Mouse (Mus musculus) neural tube, embryonic 13.5 days (tissue): ENCODE measurements around the gene Kcnh1. TPM values are rescaled to one million over a fixed set of nuclear protein-coding genes. Genes with fewer than 3 reads are reported as not detected.

Experiments used
- ATAC-seq: fragments of 200-750 bp; cut with Nextera tagmentation; 2 replicates; pipeline ENCODE4 v1.8.0; 2017; ENCODE audit warnings: low read depth, mild to moderate bottlenecking, moderate TSS enrichment, moderate library complexity
- H3K27ac ChIP-seq: fragments of 300-500 bp; sonication (generic); replicated peaks from 2 replicates; pipeline ENCODE4 v1.5.1; 2015; ENCODE audit warnings: moderate library complexity, mild to moderate bottlenecking, inconsistent platforms
- H3K27me3 ChIP-seq: fragments of 300-500 bp; sonication (generic); 2 replicates; pipeline ENCODE4 v1.6.1; 2015; ENCODE audit warnings: mild to moderate bottlenecking, inconsistent platforms
- H3K36me3 ChIP-seq: fragments of 300-500 bp; sonication (generic); 2 replicates; pipeline ENCODE4 v1.6.1; 2015; ENCODE audit warnings: mild to moderate bottlenecking, inconsistent platforms
- H3K4me1 ChIP-seq: fragments of 300-500 bp; sonication (generic); replicated peaks from 2 replicates; pipeline ENCODE4 v1.6.1; 2015; ENCODE audit warnings: inconsistent platforms
- H3K4me2 ChIP-seq: fragments of 300-500 bp; sonication (generic); 2 replicates; pipeline ENCODE4 v1.6.1; 2015; ENCODE audit warnings: inconsistent platforms, mild to moderate bottlenecking, moderate library complexity
- H3K4me3 ChIP-seq: fragments of 300-500 bp; sonication (generic); 2 replicates; pipeline ENCODE4 v1.5.1; 2015; ENCODE audit warnings: mild to moderate bottlenecking, inconsistent platforms
- H3K9ac ChIP-seq: fragments of 300-500 bp; sonication (generic); 2 replicates; pipeline ENCODE4 v1.6.1; 2015; ENCODE audit warnings: moderate library complexity, mild to moderate bottlenecking, inconsistent platforms
- H3K9me3 ChIP-seq: fragments of 300-500 bp; sonication (generic); 2 replicates; pipeline ENCODE4 v1.6.1; 2016; ENCODE audit warnings: inconsistent platforms
- WGBS: fragments of 180-500 bp; shearing (Covaris S2); methylation state at CpG from one replicate; pipeline ENCODE4 v1.1.7; 2015; 5-methylcytosine and 5-hydroxymethylcytosine counted together
- polyA plus RNA-seq: library from polyadenylated mRNA; unstranded; fragments of >200 nt; fragmentation: Nextera tagmentation; extraction: Ambion mirVana; gene quantifications from 2 replicates; pipeline ENCODE4 v1.2.1, GENCODE M21; 2015

Gene Kcnh1
- polyA plus RNA-seq, 1 experiment from 2014 or later: 3.9 TPM

DNA sequence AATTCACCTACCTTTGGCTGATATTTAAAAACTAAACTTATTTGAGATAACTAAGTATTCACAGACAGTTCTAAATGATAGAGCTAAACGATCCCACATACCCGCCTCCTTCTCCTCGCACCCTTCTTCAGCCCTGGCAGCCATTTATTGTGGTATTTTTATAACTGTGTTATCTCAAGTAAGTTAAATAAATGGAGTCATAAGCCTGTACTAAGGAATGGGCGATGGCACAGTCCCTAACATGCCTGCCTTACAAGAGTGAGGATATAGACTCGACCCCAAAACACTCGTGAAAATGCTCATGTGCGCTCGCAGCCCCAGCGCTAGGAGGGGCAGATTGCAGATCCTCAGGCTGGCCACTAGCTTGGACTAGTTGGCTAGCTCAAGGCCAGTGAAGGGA, 79.3 kb downstream of the Kcnh1 start:
- no peak overlapping the region for H3K9ac ChIP-seq
- H3K9me3 ChIP-seq: no peaks in the 10 kb centered on the region
- H3K27ac ChIP-seq: no peak overlapping the region
- H3K4me2 ChIP-seq: no peak overlapping the region
- H3K4me1 ChIP-seq: no peaks in the 10 kb centered on the region
- H3K27me3 ChIP-seq: no peaks in the 10 kb centered on the region
- ATAC-seq: no peak
- H3K36me3 ChIP-seq: no peaks in the 10 kb centered on the region
- 88% methylated on average over 9 of the region's 9 CpGs for WGBS
- H3K4me3 ChIP-seq: no peak overlapping the region

DNA sequence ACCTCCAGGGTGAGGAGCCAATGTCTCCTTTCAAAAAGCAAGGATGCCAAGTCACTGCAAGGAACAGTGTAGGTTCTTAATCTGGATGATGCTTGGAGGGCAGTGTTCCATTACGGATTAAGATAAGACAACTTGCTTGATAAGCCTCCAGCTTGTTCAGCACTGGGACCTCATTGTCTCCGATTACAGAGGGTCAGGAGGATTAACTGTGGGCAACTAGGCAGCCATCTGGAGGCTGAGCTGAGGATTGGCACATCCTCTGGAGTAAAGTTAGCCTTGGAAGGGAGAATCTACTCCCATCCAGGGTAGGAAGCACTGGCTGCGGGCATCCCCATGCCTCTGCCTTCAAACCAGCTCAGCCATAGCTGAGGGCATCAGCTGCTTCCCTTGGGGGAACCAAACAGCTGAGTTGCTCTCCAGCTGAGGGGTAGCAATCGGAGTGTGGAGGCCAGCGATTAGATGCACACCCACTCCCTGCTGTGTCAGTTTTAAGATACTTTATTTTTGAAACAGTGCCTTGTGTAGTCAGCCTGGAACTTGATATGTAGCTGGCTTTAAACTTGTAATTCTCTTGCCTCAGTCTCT, 87.3 kb downstream of the Kcnh1 start:
- H3K9ac ChIP-seq: no peak overlapping the region
- H3K4me1 ChIP-seq: 0 out of 2 replicates have a peak, but pooled peaks cover 3% of the 10 kb centered on the region
- ATAC-seq: no peak
- no peaks in the 10 kb centered on the region for H3K9me3 ChIP-seq
- no peak overlapping the region for H3K27ac ChIP-seq
- WGBS: 67% methylated on average over 5 of the region's 5 CpGs
- no peaks in the 10 kb centered on the region for H3K36me3 ChIP-seq
- H3K4me3 ChIP-seq: no peak overlapping the region
- H3K4me2 ChIP-seq: no peak overlapping the region
- no peaks in the 10 kb centered on the region for H3K27me3 ChIP-seq

DNA sequence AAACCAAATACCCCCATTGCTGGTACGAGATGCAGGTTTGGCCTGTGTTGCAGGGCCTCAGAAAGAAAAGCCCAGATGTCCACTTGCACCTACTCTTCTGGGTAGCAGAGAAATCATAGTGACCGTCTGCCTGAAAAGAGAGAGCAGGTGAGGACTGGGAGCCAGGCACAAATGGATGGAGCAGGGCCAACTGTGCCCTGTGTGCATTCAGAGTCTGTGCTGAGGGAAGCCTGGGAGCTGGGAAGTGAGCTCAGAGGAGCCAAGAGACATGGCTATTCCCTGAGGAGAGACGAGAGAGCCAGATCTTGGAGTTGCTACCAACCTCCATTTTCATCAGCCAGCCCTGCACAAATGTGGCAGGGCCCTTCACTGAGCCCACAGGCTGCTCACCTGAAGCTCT, 93.8 kb downstream of the Kcnh1 start:
- no peaks in the 10 kb centered on the region for H3K36me3 ChIP-seq
- H3K4me1 ChIP-seq: no peaks in the 10 kb centered on the region
- 79% methylated on average over 3 of the region's 3 CpGs for WGBS
- H3K4me3 ChIP-seq: no peak overlapping the region
- H3K4me2 ChIP-seq: no peak overlapping the region
- no peaks in the 10 kb centered on the region for H3K9me3 ChIP-seq
- ATAC-seq: no peak
- no peak overlapping the region for H3K27ac ChIP-seq
- H3K9ac ChIP-seq: no peak overlapping the region
- H3K27me3 ChIP-seq: no peaks in the 10 kb centered on the region

DNA sequence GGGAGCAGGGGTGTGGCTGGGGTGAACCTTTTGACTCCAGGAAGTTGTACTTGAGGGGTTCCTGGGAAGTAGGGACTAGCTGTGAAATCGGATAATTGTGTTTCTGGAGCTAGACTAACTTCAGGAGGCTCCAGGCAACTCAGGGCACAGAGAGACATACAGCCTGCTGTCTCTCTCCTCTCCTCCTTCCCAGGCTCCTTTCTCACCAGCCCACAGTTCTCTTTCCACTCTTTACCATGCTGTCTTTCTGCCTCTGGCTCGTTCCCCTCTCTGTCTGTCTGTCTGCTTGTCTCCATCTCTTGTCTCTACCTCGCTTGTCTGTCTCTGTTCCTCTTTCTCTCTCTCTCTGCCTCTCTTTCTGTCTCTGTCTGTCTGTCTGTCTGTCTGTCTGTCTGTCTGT, 94.4 kb downstream of the Kcnh1 start:
- H3K9me3 ChIP-seq: no peaks in the 10 kb centered on the region
- H3K36me3 ChIP-seq: no peaks in the 10 kb centered on the region
- ATAC-seq: no peak
- H3K27me3 ChIP-seq: no peaks in the 10 kb centered on the region
- no peak overlapping the region for H3K4me2 ChIP-seq
- WGBS: 82% methylated on average over 3 of the region's 3 CpGs
- H3K27ac ChIP-seq: no peak overlapping the region
- no peak overlapping the region for H3K9ac ChIP-seq
- H3K4me3 ChIP-seq: no peak overlapping the region
- H3K4me1 ChIP-seq: no peaks in the 10 kb centered on the region

DNA sequence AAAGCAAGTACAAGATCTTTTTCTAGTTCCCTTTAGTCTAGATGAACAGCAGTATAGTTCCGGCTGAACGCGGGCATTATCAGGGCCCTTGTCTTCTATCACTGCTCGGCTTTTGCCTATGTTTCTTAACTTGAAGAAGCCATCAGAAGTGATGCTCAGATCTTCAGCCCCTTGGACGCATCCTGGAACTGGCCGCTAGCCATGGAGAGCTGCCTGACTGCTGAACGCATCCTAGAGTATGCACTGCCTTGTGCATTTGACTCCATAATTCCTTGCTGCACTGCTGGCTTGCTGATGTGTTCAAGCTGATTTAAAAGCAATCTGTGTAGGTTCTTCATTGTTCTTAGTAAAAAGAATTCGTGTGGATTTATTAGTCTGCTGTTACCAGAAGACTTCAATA, 97.9 kb downstream of the Kcnh1 start:
- Histone ChIP-seq H3K36me3 (no peaks in the 10 kb centered on the region), H3K9me3 (no peaks in the 10 kb centered on the region), H3K27me3 (no peaks in the 10 kb centered on the region), H3K27ac (0 out of 2 replicates have a peak overlapping the region, but pooled peaks have one; percentile 23), H3K4me3 (no peak overlapping the region), H3K4me2 (no peak overlapping the region), H3K4me1 (no peaks in the 10 kb centered on the region), H3K9ac (no peak overlapping the region)
- 84% methylated on average over 8 of the region's 8 CpGs for WGBS
- ATAC-seq: no peak

DNA sequence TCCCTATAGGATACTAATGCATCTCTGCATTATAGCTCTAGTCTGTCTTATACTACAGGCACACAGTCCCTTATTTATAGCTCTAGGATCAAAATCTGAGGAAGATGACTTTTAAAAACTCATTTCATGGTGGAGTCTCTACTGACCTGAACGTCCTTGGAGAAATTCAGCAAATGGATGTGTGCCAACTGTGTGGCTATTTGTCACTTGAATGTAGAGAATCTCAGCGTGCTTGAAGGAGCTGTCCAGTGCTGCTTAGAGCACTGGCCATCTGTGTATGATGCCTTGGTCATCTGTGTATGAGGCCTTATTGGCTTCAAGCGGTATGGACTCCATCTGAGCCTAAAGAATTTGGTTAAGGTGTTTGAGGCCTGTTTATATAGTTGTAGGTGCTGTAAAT, 100.7 kb downstream of the Kcnh1 start:
- Histone ChIP-seq H3K27me3 (no peaks in the 10 kb centered on the region), H3K4me2 (no peak overlapping the region), H3K36me3 (no peaks in the 10 kb centered on the region), H3K9me3 (no peaks in the 10 kb centered on the region), H3K4me3 (no peak overlapping the region), H3K27ac (peak overlapping the region; percentile 50; the same call in 1 of the 2 replicates), H3K4me1 (no peaks in the 10 kb centered on the region), H3K9ac (no peak overlapping the region)
- 54% methylated on average over 3 of the region's 3 CpGs for WGBS
- no peak for ATAC-seq

DNA sequence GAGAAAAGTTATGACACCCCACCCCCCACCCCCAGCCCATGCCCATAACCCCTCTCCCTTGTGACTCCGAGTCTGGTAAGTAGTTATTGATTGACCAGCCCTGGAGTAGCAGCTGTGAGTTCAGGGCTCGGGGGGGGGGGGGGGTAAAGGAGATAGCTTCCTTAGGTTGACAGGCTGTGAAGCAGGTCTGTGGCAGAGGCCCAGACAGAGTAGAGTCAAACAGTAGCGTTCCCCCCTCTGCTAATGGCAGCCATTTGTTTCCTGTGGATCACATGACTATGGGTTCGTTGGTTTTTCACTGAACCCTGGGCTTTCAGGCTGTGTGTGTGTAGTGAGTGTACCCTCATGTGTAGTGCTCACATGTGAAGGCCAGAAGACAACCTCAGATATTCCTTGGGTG, 102.8 kb downstream of the Kcnh1 start:
- Histone ChIP-seq H3K9me3 (no peaks in the 10 kb centered on the region), H3K9ac (no peak overlapping the region), H3K4me1 (no peaks in the 10 kb centered on the region), H3K4me3 (no peak overlapping the region), H3K27me3 (no peaks in the 10 kb centered on the region), H3K36me3 (no peaks in the 10 kb centered on the region), H3K27ac (no peak overlapping the region), H3K4me2 (no peak overlapping the region)
- 60% methylated on average over 4 of the region's 4 CpGs for WGBS
- peak; percentile 47; the same call in 1 of the 2 replicates for ATAC-seq

DNA sequence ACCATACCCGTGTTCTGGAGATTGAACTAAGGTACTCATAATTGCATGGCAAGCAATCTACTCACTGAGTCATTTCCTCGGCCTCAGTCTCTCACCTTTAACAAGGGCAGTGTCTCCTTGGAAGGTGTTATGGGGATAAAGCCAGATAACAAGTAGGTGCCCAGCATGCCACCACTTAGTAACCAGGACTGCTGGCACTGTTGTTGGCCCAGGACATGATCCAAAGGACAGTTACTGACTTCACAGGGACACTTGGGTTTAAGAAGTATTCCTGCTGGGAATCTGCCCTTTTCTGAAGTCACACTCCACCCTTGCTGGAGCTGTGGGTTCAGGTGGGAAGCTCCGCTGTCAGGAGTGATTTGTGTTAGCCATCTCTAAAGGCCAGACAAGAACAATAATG, 103.3 kb downstream of the Kcnh1 start:
- H3K9ac ChIP-seq: no peak overlapping the region
- no peaks in the 10 kb centered on the region for H3K9me3 ChIP-seq
- no peaks in the 10 kb centered on the region for H3K27me3 ChIP-seq
- no peak overlapping the region for H3K4me2 ChIP-seq
- no peak overlapping the region; the same call in 1 of the 2 replicates for H3K27ac ChIP-seq
- H3K36me3 ChIP-seq: no peaks in the 10 kb centered on the region
- H3K4me1 ChIP-seq: no peaks in the 10 kb centered on the region
- ATAC-seq: no peak
- whole genome bisulfite sequencing: 89% methylated on average over 3 of the region's 3 CpGs
- no peak overlapping the region for H3K4me3 ChIP-seq

DNA sequence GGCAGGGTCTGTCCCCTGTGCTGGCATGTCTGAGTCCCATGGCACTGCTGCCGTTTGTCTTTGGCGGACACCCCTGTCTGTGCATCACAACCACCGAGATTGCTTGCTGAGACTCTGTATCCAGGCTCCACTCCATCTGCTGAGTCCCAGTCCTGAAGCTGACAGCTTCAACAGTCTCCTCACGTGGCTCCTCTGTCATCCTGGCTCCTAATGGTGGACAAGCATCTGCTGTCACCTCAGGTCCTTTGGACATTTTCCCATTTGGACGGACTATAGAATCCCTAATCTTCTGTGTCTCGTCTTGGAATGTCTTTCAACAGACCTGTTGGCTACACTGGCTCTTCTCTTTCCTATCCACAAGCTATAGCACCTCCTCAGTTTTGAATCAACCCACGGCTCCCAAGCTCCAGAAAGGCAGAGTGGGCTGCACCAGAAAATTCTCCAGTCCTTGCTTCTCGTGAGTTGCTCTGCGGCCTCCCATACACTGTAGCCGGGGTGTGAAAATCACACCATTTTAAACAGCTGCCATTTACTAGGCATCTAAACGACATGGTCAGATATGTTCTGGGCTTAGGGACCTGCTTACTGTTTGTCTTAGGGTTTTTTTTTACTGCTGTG, 104.8 kb downstream of the Kcnh1 start:
- no peaks in the 10 kb centered on the region for H3K27me3 ChIP-seq
- ATAC-seq: no peak
- no peak overlapping the region for H3K4me3 ChIP-seq
- WGBS: 80% methylated on average over 11 of the region's 11 CpGs
- H3K4me2 ChIP-seq: no peak overlapping the region
- no peaks in the 10 kb centered on the region for H3K9me3 ChIP-seq
- no peak overlapping the region for H3K9ac ChIP-seq
- no peaks in the 10 kb centered on the region for H3K4me1 ChIP-seq
- H3K36me3 ChIP-seq: no peaks in the 10 kb centered on the region
- no peak overlapping the region for H3K27ac ChIP-seq

DNA sequence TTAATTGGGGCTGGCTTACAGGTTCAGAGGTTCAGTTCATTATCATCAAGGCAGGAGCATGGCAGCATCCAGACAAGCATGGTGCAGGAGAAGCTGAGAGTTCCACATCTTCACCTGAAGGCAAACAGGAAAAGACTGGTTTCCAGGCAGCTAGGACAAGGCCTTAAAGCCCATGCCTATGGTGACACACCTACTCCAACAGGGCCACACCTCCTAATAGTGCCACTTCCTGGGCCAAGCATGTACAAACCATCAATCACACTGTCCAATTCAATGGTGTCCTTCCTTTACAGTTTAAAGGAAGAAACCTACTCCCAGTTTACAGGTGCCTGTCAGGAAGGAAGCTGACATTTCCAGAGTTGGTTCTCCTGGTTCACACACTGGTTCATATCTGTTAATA, 105.3 kb downstream of the Kcnh1 start:
- no peaks in the 10 kb centered on the region for H3K27me3 ChIP-seq
- H3K4me3 ChIP-seq: no peak overlapping the region
- no peak overlapping the region for H3K27ac ChIP-seq
- H3K4me1 ChIP-seq: no peaks in the 10 kb centered on the region
- H3K4me2 ChIP-seq: no peak overlapping the region
- no peak overlapping the region for H3K9ac ChIP-seq
- no peak for ATAC-seq
- H3K9me3 ChIP-seq: no peaks in the 10 kb centered on the region
- H3K36me3 ChIP-seq: no peaks in the 10 kb centered on the region

DNA sequence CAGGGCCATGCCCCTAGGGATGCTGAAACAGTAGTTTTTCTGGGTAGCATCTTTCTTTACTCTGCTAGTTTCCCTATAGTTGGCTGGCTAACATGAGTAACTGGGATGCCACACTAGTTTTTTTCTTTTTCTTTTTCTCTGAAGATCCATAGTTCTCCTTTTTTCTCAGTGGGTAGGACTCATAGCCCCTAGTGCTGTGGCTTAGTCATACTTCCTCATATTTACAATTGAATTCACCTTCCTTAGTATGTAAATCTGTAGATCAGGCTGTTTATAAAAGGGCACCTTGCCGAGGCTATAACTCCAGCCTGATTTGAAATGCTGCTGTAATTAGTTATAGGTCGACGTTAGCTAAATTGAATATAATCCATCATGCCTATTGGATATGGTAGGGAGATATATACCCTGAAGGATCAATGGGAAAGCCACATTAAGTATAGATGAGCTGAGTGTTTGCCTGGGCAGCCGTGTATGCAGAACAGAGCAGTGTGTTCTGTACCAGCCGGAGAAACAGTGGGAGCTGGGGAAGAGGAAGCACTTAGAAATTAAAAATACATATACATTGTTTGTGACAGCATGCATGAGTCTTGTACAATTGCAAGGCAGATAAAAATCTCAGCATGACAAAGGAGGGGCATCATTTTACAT, 107.0 kb downstream of the Kcnh1 start:
- Histone ChIP-seq H3K36me3 (no peaks in the 10 kb centered on the region), H3K9ac (no peak overlapping the region), H3K4me2 (no peak overlapping the region), H3K4me1 (no peaks in the 10 kb centered on the region), H3K27me3 (no peaks in the 10 kb centered on the region), H3K9me3 (no peaks in the 10 kb centered on the region), H3K4me3 (no peak overlapping the region), H3K27ac (peak overlapping the region; percentile 18; the same call in 1 of the 2 replicates)
- 56% methylated on average over 5 of the region's 5 CpGs for WGBS
- 0 out of 2 replicates have a peak, but pooled peaks have one; percentile 67 for ATAC-seq

DNA sequence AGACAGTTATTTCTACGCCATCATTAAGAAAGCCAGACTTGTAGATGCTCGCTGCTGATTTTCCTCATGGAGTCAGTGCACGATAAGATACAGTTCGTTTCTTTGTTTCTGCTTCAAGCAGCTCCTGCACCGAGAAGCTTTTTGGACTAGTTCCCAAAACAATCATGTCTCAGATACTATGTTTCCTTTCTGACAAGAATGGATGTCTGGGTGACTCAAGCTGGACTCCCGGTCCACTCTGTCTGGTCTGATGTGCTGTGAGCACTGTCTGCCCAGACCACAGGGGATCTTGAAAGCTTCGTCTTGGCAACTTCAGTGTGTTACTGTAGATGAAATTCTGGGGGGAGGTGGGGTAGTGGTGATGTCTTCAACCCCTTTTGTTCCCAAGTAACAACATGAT, 109.8 kb downstream of the Kcnh1 start:
- H3K27me3 ChIP-seq: no peaks in the 10 kb centered on the region
- no peaks in the 10 kb centered on the region for H3K9me3 ChIP-seq
- H3K4me1 ChIP-seq: no peaks in the 10 kb centered on the region
- WGBS: 79% methylated on average over 7 of the region's 7 CpGs
- no peak overlapping the region for H3K27ac ChIP-seq
- H3K36me3 ChIP-seq: no peaks in the 10 kb centered on the region
- no peak overlapping the region for H3K4me2 ChIP-seq
- no peak overlapping the region for H3K4me3 ChIP-seq
- no peak overlapping the region for H3K9ac ChIP-seq
- ATAC-seq: no peak
